Mouse (Mus musculus) CH12.LX (cell line): Measurements from ENCODE around the gene Il17f. TPM values are rescaled to one million over a fixed set of nuclear protein-coding genes. Genes with fewer than 3 reads are reported as not detected.

Experiments used
- DNase-seq: peaks from one replicate; pipeline ENCODE4 v3.0.0-alpha.2; 2013; ENCODE audit errors: extremely low read depth
- H3K27ac ChIP-seq: 2 replicates; pipeline ENCODE4 v1.5.1; 2012; ENCODE audit warnings: low read depth, mild to moderate bottlenecking, control low read depth, moderate library complexity; ENCODE audit not compliant: insufficient read depth
- H3K27me3 ChIP-seq: replicated peaks from 2 replicates; pipeline ENCODE3; 2012; ENCODE audit warnings: inconsistent platforms
- H3K36me3 ChIP-seq, 2 experiments: replicated peaks in 1 of 2; 2 replicates each; pipeline versions ENCODE3 to v1.6.1; 2012; ENCODE audit warnings: inconsistent platforms in 1 of 2, low read length in 1 of 2, mild to moderate bottlenecking in 1 of 2, mixed read lengths in 1 of 2, moderate library complexity in 1 of 2; ENCODE audit not compliant: control insufficient read depth in 1 of 2, insufficient read depth in 1 of 2
- H3K4me1 ChIP-seq, 2 experiments: 2 replicates each; pipeline ENCODE4 v1.6.1; 2012; ENCODE audit warnings: inconsistent platforms in 1 of 2, moderate library complexity in 1 of 2; ENCODE audit not compliant: insufficient read depth in 2 of 2, control insufficient read depth in 1 of 2
- H3K4me2 ChIP-seq: 2 replicates; pipeline ENCODE4 v1.6.1; 2012; ENCODE audit warnings: low read depth, mild to moderate bottlenecking, control low read depth; ENCODE audit not compliant: poor library complexity, insufficient read depth, severe bottlenecking
- H3K4me3 ChIP-seq, 3 experiments: fragments of 150-350 bp in 1 of 3; sonication (generic) in 1 of 3; replicated peaks in 1 of 3; 2 replicates each; pipeline versions ENCODE3 to v1.5.1; 2011 to 2012; ENCODE audit warnings: low read depth in 2 of 3, low read length in 2 of 3, mild to moderate bottlenecking in 2 of 3, moderate library complexity in 2 of 3, control low read depth in 1 of 3, improper control_type of control experiment in 1 of 3, inconsistent platforms in 1 of 3, mixed read lengths in 1 of 3; ENCODE audit not compliant: poor library complexity in 1 of 3
- H3K79me2 ChIP-seq: replicated peaks from 2 replicates; pipeline ENCODE4 v1.6.1; 2012; ENCODE audit warnings: mild to moderate bottlenecking, moderate library complexity; ENCODE audit not compliant: control insufficient read depth, poor library complexity, insufficient read depth, severe bottlenecking; ENCODE audit errors: extremely low read depth
- H3K9ac ChIP-seq: 2 replicates; pipeline ENCODE4 v1.6.1; 2012; ENCODE audit warnings: low read depth, mild to moderate bottlenecking, control low read depth, moderate library complexity; ENCODE audit not compliant: insufficient read depth
- H3K9me3 ChIP-seq: replicated peaks from 2 replicates; pipeline ENCODE3; 2012; ENCODE audit warnings: low read length, inconsistent platforms, mixed read lengths
- BHLHE40 ChIP-seq: IDR thresholded peaks from 2 replicates; pipeline ENCODE4 v1.6.1; 2011; ENCODE audit warnings: mild to moderate bottlenecking, low read depth, low read length, improper control_type of control experiment
- CHD1 ChIP-seq: IDR thresholded peaks from 2 replicates; pipeline ENCODE4 v1.6.1; 2012; ENCODE audit warnings: low read depth, low read length, improper control_type of control experiment, inconsistent platforms
- CHD2 ChIP-seq: IDR thresholded peaks from 2 replicates; pipeline ENCODE4 v1.6.1; 2011; ENCODE audit warnings: low read length, improper control_type of control experiment
- CTCF ChIP-seq, 2 experiments: IDR thresholded peaks in 1 of 2; conservative IDR thresholded peaks in 1 of 2; 2 replicates each; pipeline ENCODE4 v1.5.1; 2011 to 2012; ENCODE audit warnings: low read depth in 2 of 2, low read length in 2 of 2, improper control_type of control experiment in 1 of 2, inconsistent platforms in 1 of 2, mild to moderate bottlenecking in 1 of 2, moderate library complexity in 1 of 2
- E2F4 ChIP-seq: IDR thresholded peaks from 2 replicates; pipeline ENCODE4 v1.6.1; 2011; ENCODE audit warnings: low read depth, low read length, improper control_type of control experiment; ENCODE audit not compliant: insufficient replicate concordance
- ELF1 ChIP-seq: IDR thresholded peaks from 2 replicates; pipeline ENCODE4 v1.6.1; 2014; ENCODE audit warnings: low read depth, mild to moderate bottlenecking, inconsistent platforms, low read length, improper control_type of control experiment
- EP300 ChIP-seq: IDR thresholded peaks from 2 replicates; pipeline ENCODE4 v1.6.1; 2011; ENCODE audit warnings: low read length, improper control_type of control experiment
- ETS1 ChIP-seq: conservative IDR thresholded peaks from 2 replicates; pipeline ENCODE4 v1.6.1; 2012; ENCODE audit warnings: low read depth, mild to moderate bottlenecking, inconsistent platforms, low read length, improper control_type of control experiment, moderate library complexity
- GABPA ChIP-seq: IDR thresholded peaks from 2 replicates; pipeline ENCODE4 v1.6.1; 2012; ENCODE audit warnings: low read depth, low read length, improper control_type of control experiment, inconsistent platforms; ENCODE audit not compliant: insufficient replicate concordance
- HCFC1 ChIP-seq: IDR thresholded peaks from 2 replicates; pipeline ENCODE4 v1.6.1; 2012; ENCODE audit warnings: low read depth, mild to moderate bottlenecking, inconsistent platforms, low read length, improper control_type of control experiment
- IRF4 ChIP-seq: IDR thresholded peaks from 2 replicates; pipeline ENCODE4 v1.6.1; 2014; ENCODE audit warnings: low read depth, mild to moderate bottlenecking, inconsistent platforms, low read length, improper control_type of control experiment
- JUN ChIP-seq: IDR thresholded peaks from 2 replicates; pipeline ENCODE4 v1.6.1; 2011; ENCODE audit warnings: low read depth, mild to moderate bottlenecking, low read length, improper control_type of control experiment, moderate library complexity; ENCODE audit not compliant: insufficient read depth
- KAT2A ChIP-seq: IDR thresholded peaks from 2 replicates; pipeline ENCODE4 v1.6.1; 2012; ENCODE audit warnings: low read length, improper control_type of control experiment, inconsistent platforms; ENCODE audit not compliant: insufficient replicate concordance
- MAFK ChIP-seq: IDR thresholded peaks from 2 replicates; pipeline ENCODE4 v1.6.1; 2011; ENCODE audit warnings: low read length, improper control_type of control experiment; ENCODE audit not compliant: insufficient replicate concordance
- MAX ChIP-seq: IDR thresholded peaks from 2 replicates; pipeline ENCODE4 v1.6.1; 2011; ENCODE audit warnings: low read length, improper control_type of control experiment
- MAZ ChIP-seq: IDR thresholded peaks from 2 replicates; pipeline ENCODE4 v1.6.1; 2012; ENCODE audit warnings: low read depth, mild to moderate bottlenecking, inconsistent platforms, low read length, improper control_type of control experiment, moderate library complexity
- MEF2A ChIP-seq: IDR thresholded peaks from 2 replicates; pipeline ENCODE4 v1.6.1; 2014; ENCODE audit warnings: low read depth, mild to moderate bottlenecking, inconsistent platforms, low read length, improper control_type of control experiment, borderline replicate concordance
- NELFE ChIP-seq: IDR thresholded peaks from 2 replicates; pipeline ENCODE4 v1.6.1; 2011; ENCODE audit warnings: low read depth, low read length, improper control_type of control experiment
- NRF1 ChIP-seq: IDR thresholded peaks from 2 replicates; pipeline ENCODE4 v1.6.1; 2014; ENCODE audit warnings: low read depth, mild to moderate bottlenecking, inconsistent platforms, low read length, improper control_type of control experiment, moderate library complexity
- PAX5 ChIP-seq: IDR thresholded peaks from 2 replicates; pipeline ENCODE4 v1.6.1; 2012; ENCODE audit warnings: low read length, inconsistent platforms, mixed read lengths
- POLR2A ChIP-seq: IDR thresholded peaks from 2 replicates; pipeline ENCODE4 v1.6.1; 2011; ENCODE audit warnings: low read depth, mild to moderate bottlenecking, improper control_type of control experiment, low read length
- POLR2AphosphoS2 ChIP-seq: IDR thresholded peaks from 2 replicates; pipeline ENCODE4 v1.6.1; 2011; ENCODE audit warnings: low read depth, low read length, improper control_type of control experiment
- RCOR1 ChIP-seq: conservative IDR thresholded peaks from 2 replicates; pipeline ENCODE4 v1.6.1; 2012; ENCODE audit warnings: low read depth, mild to moderate bottlenecking, inconsistent platforms, low read length, improper control_type of control experiment
- SIN3A ChIP-seq: IDR thresholded peaks from 2 replicates; pipeline ENCODE4 v1.6.1; 2012; ENCODE audit warnings: low read length, improper control_type of control experiment, inconsistent platforms
- TBP ChIP-seq: conservative IDR thresholded peaks from 2 replicates; pipeline ENCODE4 v1.6.1; 2011; ENCODE audit warnings: low read depth, low read length, improper control_type of control experiment
- TCF12 ChIP-seq: IDR thresholded peaks from 2 replicates; pipeline ENCODE4 v1.6.1; 2014; ENCODE audit warnings: low read depth, mild to moderate bottlenecking, inconsistent platforms, low read length, improper control_type of control experiment
- UBTF ChIP-seq: IDR thresholded peaks from 2 replicates; pipeline ENCODE4 v1.6.1; 2012; ENCODE audit warnings: low read depth, mild to moderate bottlenecking, inconsistent platforms, low read length, improper control_type of control experiment, moderate library complexity
- USF2 ChIP-seq: conservative IDR thresholded peaks from 2 replicates; pipeline ENCODE4 v1.6.1; 2011; ENCODE audit warnings: low read depth, low read length, improper control_type of control experiment
- ZC3H11A ChIP-seq: IDR thresholded peaks from 2 replicates; pipeline ENCODE4 v1.6.1; 2012; ENCODE audit warnings: low read depth, mild to moderate bottlenecking, inconsistent platforms, low read length, improper control_type of control experiment
- ZKSCAN1 ChIP-seq: IDR thresholded peaks from 2 replicates; pipeline ENCODE4 v1.6.1; 2012; ENCODE audit warnings: low read depth, inconsistent platforms, low read length, improper control_type of control experiment, borderline replicate concordance
- ZMIZ1 ChIP-seq: IDR thresholded peaks from 2 replicates; pipeline ENCODE4 v1.6.1; 2012; ENCODE audit warnings: low read depth, mild to moderate bottlenecking, inconsistent platforms, low read length, improper control_type of control experiment
- ZNF384 ChIP-seq: IDR thresholded peaks from 2 replicates; pipeline ENCODE4 v1.6.1; 2012; ENCODE audit warnings: low read depth, low read length, improper control_type of control experiment, inconsistent platforms
- dilution Hi-C: fragments of 300-500 bp; cut with MboI; formaldehyde crosslinking; loops from 2 replicates; pipeline ENCODE4 v1.14.3; 2020; ENCODE audit warnings: low sequenced_read_pairs; ENCODE audit not compliant: extremely low pct_unique_long_range_greater_than_20kb, extremely low pct_ligation_motif_present
- in situ Hi-C: fragments of 300-500 bp; cut with MboI; formaldehyde crosslinking; loops from 3 replicates; pipeline ENCODE4 v1.14.3; 2019; ENCODE audit warnings: low sequenced_read_pairs, low pct_ligation_motif_present, low pct_unique_long_range_greater_than_20kb, mixed read lengths
- polyA plus RNA-seq: library from polyadenylated mRNA; unstranded; fragments of >175 nt; gene quantifications from 2 replicates; pipeline ENCODE4 v1.2.1, GENCODE M21; 2012; ENCODE audit warnings: low read depth; ENCODE audit not compliant: insufficient read length
- total RNA-seq, 2 experiments: library from RNA; depleted of rRNA; stranded (reverse); fragments of 300-350 nt in 1 of 2; fragments of >200 nt in 1 of 2; gene quantifications; 2 replicates each; pipeline ENCODE4 v1.2.3; 2012 to 2014

The Il17f gene
- total and polyA plus RNA-seq, 3 experiments = 0.25 to 0.74 (median 0.63) TPM

- DNase-seq = no peak
- Histone ChIP-seq H3K79me2 (no peaks in the 10 kb centered on the region; the same call in 1 of the 2 replicates), H3K27ac (no peak overlapping the region), H3K4me3 (no peak overlapping the region), H3K36me3 (peaks cover 86 to 100% of the 10 kb centered on the region in 2 experiments), H3K4me2 (no peak overlapping the region), H3K9me3 (no peaks in the 10 kb centered on the region), H3K9ac (no peak overlapping the region), H3K4me1 (no peaks in the 10 kb centered on the region), H3K27me3 (no peaks in the 10 kb centered on the region)
- dilution Hi-C loops = no loop called here
- in situ Hi-C loops = no loop called here
- TF ChIP-seq NRF1 (no peak), CHD2 (no peak), ZKSCAN1 (no peak), ETS1 (no peak), USF2 (no peak)
Measured at GRCm38 (mm10) chr1:20804526-20804925, 14.1 kb upstream of the Il17f start.

- no peaks in the 10 kb centered on the region for H3K4me1 ChIP-seq
- H3K27ac ChIP-seq = no peak overlapping the region
- H3K9ac ChIP-seq = no peak overlapping the region
- in situ Hi-C loops = no loop called here
- no peak overlapping the region for H3K4me2 ChIP-seq
- H3K36me3 ChIP-seq = peaks cover 74 to 96% of the 10 kb centered on the region in 2 experiments
- H3K79me2 ChIP-seq = no peaks in the 10 kb centered on the region; the same call in 1 of the 2 replicates
- peak; percentile 44 for DNase-seq
- no peak overlapping the region for H3K4me3 ChIP-seq
- H3K9me3 ChIP-seq = no peaks in the 10 kb centered on the region
- dilution Hi-C loops = no loop called here
- no peaks in the 10 kb centered on the region for H3K27me3 ChIP-seq
- TF ChIP-seq TBP (no peak), MAX (no peak), POLR2AphosphoS2 (no peak), CHD1 (no peak), JUN (no peak), RCOR1 (no peak), GABPA (no peak), ZMIZ1 (no peak), ZNF384 (no peak), ZC3H11A (no peak), ELF1 (no peak), KAT2A (no peak), CTCF (conservative IDR thresholded peaks at IDR 0.05 in 1 of 2, IDR thresholded peaks at IDR 0.05 in 1 of 2; ENCODE audit: low read depth in 2 of 2, low read length in 2 of 2) (peak; percentile 7 to 65; a peak in 2 of 4 replicates), EP300 (no peak), NELFE (no peak), UBTF (no peak), BHLHE40 (no peak), MAFK (0 out of 2 replicates have a peak, but pooled peaks have one; percentile 29), MAZ (no peak), TCF12 (no peak), POLR2A (0 out of 2 replicates have a peak, but pooled peaks have one; percentile 3), ETS1 (no peak), ZKSCAN1 (no peak), E2F4 (no peak), MEF2A (no peak), PAX5 (no peak), CHD2 (no peak), HCFC1 (no peak), IRF4 (no peak), SIN3A (no peak), USF2 (no peak)
Measured at GRCm38 (mm10) chr1:20801682-20802390, 11.4 kb upstream of the Il17f start.
